Mouse (Mus musculus) heart, adult 2 months (tissue): ENCODE measurements around the gene Cd79a. TPM values are rescaled to one million over a fixed set of nuclear protein-coding genes. Genes with fewer than 3 reads are reported as not detected.

Experiments
- DNase-seq, 2 experiments: peaks; one replicate each; pipeline ENCODE4 v3.0.0; 2021
- H3K27ac ChIP-seq: fragments of 200-600 bp; 2 replicates; pipeline ENCODE4 v1.8.1; 2022
- H3K27me3 ChIP-seq: fragments of 200-500 bp; 2 replicates; pipeline ENCODE4 v1.6.1; 2012; ENCODE audit warnings: mild to moderate bottlenecking, low read length, inconsistent platforms, mixed read lengths; ENCODE audit not compliant: control insufficient read depth, insufficient read depth
- H3K36me3 ChIP-seq: fragments of 200-500 bp; 2 replicates; pipeline ENCODE4 v1.6.1; 2012; ENCODE audit warnings: low read length, inconsistent platforms; ENCODE audit not compliant: control insufficient read depth, insufficient read depth
- H3K4me1 ChIP-seq: fragments of 200-500 bp; 2 replicates; pipeline ENCODE4 v1.6.1; 2011; ENCODE audit warnings: low read length; ENCODE audit not compliant: control insufficient read depth, insufficient read depth
- H3K4me3 ChIP-seq: fragments of 200-600 bp; 2 replicates; pipeline ENCODE4 v1.8.1; 2022
- H3K79me2 ChIP-seq: fragments of 200-500 bp; replicated peaks from 2 replicates; pipeline ENCODE4 v1.6.1; 2012; ENCODE audit warnings: mild to moderate bottlenecking, inconsistent platforms, low read length, moderate library complexity, mixed read lengths; ENCODE audit not compliant: control insufficient read depth, insufficient read depth
- H3K9ac ChIP-seq: fragments of 200-500 bp; 2 replicates; pipeline ENCODE4 v1.6.1; 2012; ENCODE audit warnings: low read depth, mild to moderate bottlenecking, control low read depth, inconsistent platforms, low read length, mixed read lengths
- CTCF ChIP-seq: fragments of 200-600 bp; IDR thresholded peaks from 2 replicates; pipeline ENCODE4 v1.8.1; 2022; ENCODE audit warnings: antibody characterized with exemption, mild to moderate bottlenecking, moderate library complexity
- EP300 ChIP-seq: fragments of 200-500 bp; IDR thresholded peaks from 2 replicates; pipeline ENCODE4 v1.6.1; 2011; ENCODE audit warnings: low read depth, low read length, control low read depth; ENCODE audit not compliant: insufficient read depth
- POLR2A ChIP-seq: fragments of 200-500 bp; IDR thresholded peaks from 2 replicates; pipeline ENCODE4 v1.6.1; 2011; ENCODE audit warnings: mild to moderate bottlenecking, low read depth, low read length, control low read depth; ENCODE audit not compliant: insufficient read depth
- WGBS: fragments of 180-500 bp; shearing (Covaris S2); methylation state at CpG from one replicate; pipeline ENCODE4 v1.1.7; 2018; 5-methylcytosine and 5-hydroxymethylcytosine counted together
- intact Hi-C: fragments of 180-260 bp; cut with DNase I; formaldehyde crosslinking; loops from one replicate; pipeline ENCODE4 v1.15.1; 2025
- long read RNA-seq: library from polyadenylated mRNA; stranded (forward); transcript quantifications from one replicate; pipeline ENCODE4 v2.0.0, GENCODE M21; 2021
- polyA plus RNA-seq: library from polyadenylated mRNA; depleted of rRNA; stranded (reverse); fragments of >200 nt; gene quantifications from 2 replicates; pipeline ENCODE4 v1.2.3, GENCODE M21; 2012; rRNA removed
- total RNA-seq, 2 experiments: library from RNA; stranded (reverse); gene quantifications; 2 replicates each; pipeline ENCODE4 v1.2.3; 2021

Gene Cd79a
- 1 to 10 TPM; 1.1 to 1.7 TPM for total RNA-seq
- polyA plus RNA-seq: 5.1 and 15.6 TPM in 2 replicates
- long read RNA-seq, partial matches to known transcripts: 0 of 1 reads
- long read RNA-seq, other reads (novel, unspliced or antisense): 1 of 1 reads

GRCm38 (mm10) chr7:24897224-24897623 lies at the start of gene Cd79a:
Cd79a (plus strand) TSS chr7:24897381.
- WGBS: 69% methylated on average over 12 of the region's 12 CpGs
- DNase-seq: peak in 1 of 2 experiments; percentile 49

DNA sequence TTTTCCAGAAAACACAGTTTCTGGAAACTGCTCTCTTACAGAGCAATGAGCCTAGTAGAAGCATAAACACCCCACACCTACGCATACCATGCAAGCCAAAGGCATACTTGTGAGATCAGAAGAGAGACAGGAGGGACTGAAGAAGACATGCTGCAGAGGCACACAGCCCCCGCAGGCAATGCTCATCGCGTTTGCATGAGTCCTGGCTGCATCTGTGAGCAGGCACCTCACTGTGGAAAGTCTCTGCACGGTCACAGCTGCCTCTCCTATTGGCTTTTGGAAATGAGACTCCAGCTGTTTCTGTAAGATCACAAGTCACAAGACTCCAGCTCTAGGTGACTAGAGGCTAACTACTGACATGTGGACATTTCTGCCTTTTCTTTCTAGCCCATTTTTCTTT lies 47.0 kb upstream of the Cd79a start:
- H3K36me3 ChIP-seq: no peaks in the 10 kb centered on the region
- H3K4me3 ChIP-seq: no peak overlapping the region
- intact Hi-C loops: no loop called here
- TF ChIP-seq CTCF (no peak), POLR2A (no peak), EP300 (no peak)
- H3K27ac ChIP-seq: no peak overlapping the region
- no peak for DNase-seq
- H3K27me3 ChIP-seq: no peaks in the 10 kb centered on the region
- H3K9ac ChIP-seq: no peak overlapping the region
- 25% methylated on average over 5 of the region's 5 CpGs for WGBS
- no peaks in the 10 kb centered on the region for H3K4me1 ChIP-seq
- no peaks in the 10 kb centered on the region for H3K79me2 ChIP-seq

More at GRCm38 (mm10) chr7:24897224-24897623, at the start of gene Cd79a:
- Histone ChIP-seq H3K27me3 (no peaks in the 10 kb centered on the region), H3K4me3 (no peak within 1 kb of the TSS), H3K36me3 (no peaks in the 10 kb centered on the region), H3K4me1 (no peaks in the 10 kb centered on the region; the same call in 1 of the 2 replicates), H3K27ac (no peak within 1 kb of the TSS), H3K9ac (no peak within 1 kb of the TSS), H3K79me2 (no peaks in the 10 kb centered on the region)
- intact Hi-C loops: no loop called here
- TF ChIP-seq POLR2A (no peak), CTCF (no peak), EP300 (no peak)

DNA sequence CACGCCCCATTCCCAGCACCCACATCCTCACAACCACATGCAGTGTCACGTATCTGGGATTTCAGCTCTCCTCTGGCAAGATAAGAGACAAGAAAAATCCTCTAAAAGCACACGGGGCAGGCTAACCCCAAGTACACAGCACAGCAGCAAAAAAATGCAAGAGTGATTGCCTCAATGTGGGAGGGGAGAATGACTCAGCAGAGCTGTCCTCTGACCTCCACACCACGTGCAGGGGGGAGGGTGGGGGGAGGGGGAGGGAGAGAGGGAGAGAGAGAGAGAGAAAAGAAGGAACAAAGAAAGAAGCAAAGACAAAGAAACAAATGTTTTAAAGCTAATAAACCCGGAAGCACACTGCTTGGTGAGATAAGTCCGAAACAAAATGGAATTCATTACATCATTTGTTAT lies 46.3 kb upstream of the Cd79a start:
- H3K27me3 ChIP-seq: no peaks in the 10 kb centered on the region
- no peaks in the 10 kb centered on the region for H3K4me1 ChIP-seq
- DNase-seq: no peak
- TF ChIP-seq CTCF (no peak), POLR2A (no peak), EP300 (no peak)
- H3K36me3 ChIP-seq: no peaks in the 10 kb centered on the region
- H3K4me3 ChIP-seq: no peak overlapping the region
- no peak overlapping the region for H3K9ac ChIP-seq
- intact Hi-C loops: no loop called here
- H3K79me2 ChIP-seq: no peaks in the 10 kb centered on the region
- no peak overlapping the region for H3K27ac ChIP-seq
- 22% methylated on average over 6 of the region's 6 CpGs for WGBS

- intact Hi-C loops: no loop called here
- no peak for DNase-seq
- Histone ChIP-seq H3K9ac (no peak overlapping the region), H3K79me2 (no peaks in the 10 kb centered on the region), H3K4me1 (no peaks in the 10 kb centered on the region), H3K27me3 (no peaks in the 10 kb centered on the region), H3K36me3 (no peaks in the 10 kb centered on the region), H3K27ac (no peak overlapping the region), H3K4me3 (no peak overlapping the region)
- WGBS: 79% methylated on average over 5 of the region's 5 CpGs
- no peak for TF ChIP-seq CTCF
- TF ChIP-seq EP300: no peak
- TF ChIP-seq POLR2A: no peak
These were observed 45.4 kb upstream of the Cd79a start for GRCm38 (mm10) chr7:24851596-24852325.

GRCm38 (mm10) chr7:24852557-24853232 lies 44.5 kb upstream of the Cd79a start:
- no peaks in the 10 kb centered on the region for H3K27me3 ChIP-seq
- intact Hi-C loops: no loop called here
- no peak overlapping the region for H3K27ac ChIP-seq
- no peaks in the 10 kb centered on the region for H3K36me3 ChIP-seq
- DNase-seq: no peak
- WGBS: 58% methylated on average over 8 of the region's 8 CpGs
- TF ChIP-seq CTCF (no peak), EP300 (no peak), POLR2A (no peak)
- H3K9ac ChIP-seq: no peak overlapping the region
- no peaks in the 10 kb centered on the region for H3K4me1 ChIP-seq
- H3K4me3 ChIP-seq: no peak overlapping the region
- H3K79me2 ChIP-seq: no peaks in the 10 kb centered on the region

DNA sequence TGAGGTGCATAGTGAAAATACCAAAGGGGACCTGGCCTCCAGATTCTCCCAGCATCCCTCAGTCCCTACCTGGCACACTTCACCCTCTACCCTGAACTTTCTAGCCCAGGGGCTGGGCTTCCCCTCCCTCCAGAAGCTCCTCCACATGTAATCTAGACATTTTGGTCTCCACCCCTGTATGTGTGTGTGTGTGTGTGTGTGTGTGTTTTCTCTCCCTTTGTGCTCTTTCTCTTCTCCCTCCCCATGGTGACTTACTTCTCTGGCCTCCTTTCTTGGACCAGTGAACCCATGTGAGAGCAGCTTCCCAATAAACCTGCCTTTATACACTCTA lies 44.0 kb upstream of the Cd79a start:
- intact Hi-C loops: no loop called here
- H3K9ac ChIP-seq: no peak overlapping the region
- H3K4me3 ChIP-seq: no peak overlapping the region
- H3K36me3 ChIP-seq: no peaks in the 10 kb centered on the region
- no peaks in the 10 kb centered on the region for H3K79me2 ChIP-seq
- no peak overlapping the region for H3K27ac ChIP-seq
- H3K4me1 ChIP-seq: no peaks in the 10 kb centered on the region
- DNase-seq: no peak
- H3K27me3 ChIP-seq: no peaks in the 10 kb centered on the region
- TF ChIP-seq EP300 (no peak), POLR2A (no peak), CTCF (no peak)
